Mouse (Mus musculus) liver, postnatal 0 days (tissue): ENCODE measurements at regions not wholly inside any gene's neighbourhood (a gene's known extent, or its start where the extent isn't known, plus 50 kb on each side); places are given as distances from the start of the nearest gene placed in this dataset.

Experiments
- ATAC-seq: fragments of 200-750 bp; cut with Nextera tagmentation; 2 replicates; pipeline ENCODE4 v1.8.0; 2017; ENCODE audit warnings: mild to moderate bottlenecking, moderate library complexity
- DNase-seq: peaks from one replicate; pipeline ENCODE4 v3.0.0-alpha.2; 2016
- H3K27ac ChIP-seq: fragments of 300-500 bp; sonication (generic); 2 replicates; pipeline ENCODE4 v1.5.1; 2014; ENCODE audit warnings: antibody characterized with exemption, moderate library complexity, mild to moderate bottlenecking, low read depth
- H3K27me3 ChIP-seq: fragments of 300-500 bp; sonication (generic); 2 replicates; pipeline ENCODE4 v1.6.1; 2014; ENCODE audit warnings: low read length, control low read depth, mixed read lengths; ENCODE audit not compliant: insufficient read depth
- H3K36me3 ChIP-seq: fragments of 300-500 bp; sonication (generic); replicated peaks from 2 replicates; pipeline ENCODE4 v1.6.1; 2014; ENCODE audit warnings: mild to moderate bottlenecking, control low read depth, low read length, moderate library complexity, mixed read lengths; ENCODE audit not compliant: insufficient read depth
- H3K4me1 ChIP-seq: fragments of 300-500 bp; sonication (generic); 2 replicates; pipeline ENCODE4 v1.6.1; 2014; ENCODE audit warnings: antibody characterized with exemption, mild to moderate bottlenecking, control low read depth; ENCODE audit not compliant: insufficient read depth
- H3K4me2 ChIP-seq: fragments of 300-500 bp; sonication (generic); 2 replicates; pipeline ENCODE4 v1.6.1; 2014; ENCODE audit warnings: low read depth, mild to moderate bottlenecking, low read length, moderate library complexity, mixed read lengths
- H3K4me3 ChIP-seq: fragments of 300-500 bp; sonication (generic); 2 replicates; pipeline ENCODE4 v1.5.1; 2014; ENCODE audit warnings: low read depth, low read length
- H3K9ac ChIP-seq: fragments of 300-500 bp; sonication (generic); replicated peaks from 2 replicates; pipeline ENCODE4 v1.6.1; 2014; ENCODE audit warnings: mild to moderate bottlenecking, moderate library complexity
- H3K9me3 ChIP-seq: fragments of 300-500 bp; sonication (generic); 2 replicates; pipeline ENCODE4 v1.6.1; 2016; ENCODE audit warnings: mild to moderate bottlenecking, control low read depth, low read length, mixed read lengths
- CTCF ChIP-seq: sonication (generic); IDR thresholded peaks from 2 replicates; pipeline ENCODE4 v1.5.1; 2016; ENCODE audit warnings: antibody characterized with exemption, low read depth
- EP300 ChIP-seq: IDR thresholded peaks from 2 replicates; pipeline ENCODE4 v1.6.1; 2016; ENCODE audit warnings: antibody characterized with exemption, low read depth, mild to moderate bottlenecking
- WGBS: fragments of 180-500 bp; shearing (Covaris S2); extraction: QIAGEN DNeasy Blood & Tissue Kit; methylation state at CpG from one replicate; pipeline ENCODE4 v1.1.7; 2014; ENCODE audit not compliant: insufficient replicate concordance; 5-methylcytosine and 5-hydroxymethylcytosine counted together

GRCm38 (mm10) chr13:110929579-110929978, 325.2 kb upstream of the Actbl2 start:
- H3K4me2 ChIP-seq = no peak overlapping the region

DNA sequence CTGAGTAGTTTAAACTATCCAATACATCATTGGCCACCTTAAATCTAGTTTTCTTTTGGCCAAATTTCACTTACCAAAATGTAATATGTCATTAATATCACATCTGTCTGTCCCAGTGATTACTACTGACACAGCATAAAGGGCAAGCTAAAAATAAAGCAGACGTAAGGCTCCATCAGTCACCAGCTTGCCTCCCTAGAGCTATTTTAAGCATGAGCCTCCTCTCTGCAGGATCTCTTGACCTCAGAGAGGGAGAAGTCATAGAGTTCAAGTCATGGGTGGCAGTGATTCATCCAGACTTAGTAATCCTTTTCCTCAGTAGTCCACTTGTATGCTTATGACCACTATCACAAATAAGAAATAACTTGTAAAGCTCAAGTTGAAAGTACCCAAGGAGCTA, 313.2 kb upstream of the Actbl2 start:
- H3K27ac ChIP-seq = no peak overlapping the region
- WGBS = 66% methylated on average over 1 of the region's 1 CpGs
- H3K4me3 ChIP-seq = no peak overlapping the region
- no peak overlapping the region for H3K9ac ChIP-seq
- H3K9me3 ChIP-seq = no peaks in the 10 kb centered on the region
- DNase-seq = no peak
- ATAC-seq = no peak
- H3K4me2 ChIP-seq = no peak overlapping the region
- TF ChIP-seq CTCF (no peak), EP300 (no peak)
- H3K36me3 ChIP-seq = no peaks in the 10 kb centered on the region
- no peaks in the 10 kb centered on the region for H3K27me3 ChIP-seq
- H3K4me1 ChIP-seq = no peaks in the 10 kb centered on the region

More at GRCm38 (mm10) chr13:110929579-110929978, 325.2 kb upstream of the Actbl2 start:
- TF ChIP-seq EP300 (no peak), CTCF (no peak)
- no peak overlapping the region for H3K9ac ChIP-seq
- no peak overlapping the region for H3K4me3 ChIP-seq
- H3K27ac ChIP-seq = no peak overlapping the region
- H3K9me3 ChIP-seq = no peaks in the 10 kb centered on the region
- ATAC-seq (no peak), DNase-seq (no peak)
- no peaks in the 10 kb centered on the region for H3K36me3 ChIP-seq
- H3K4me1 ChIP-seq = no peaks in the 10 kb centered on the region
- no peaks in the 10 kb centered on the region for H3K27me3 ChIP-seq
- 70% methylated on average over 1 of the region's 1 CpGs for WGBS

DNA sequence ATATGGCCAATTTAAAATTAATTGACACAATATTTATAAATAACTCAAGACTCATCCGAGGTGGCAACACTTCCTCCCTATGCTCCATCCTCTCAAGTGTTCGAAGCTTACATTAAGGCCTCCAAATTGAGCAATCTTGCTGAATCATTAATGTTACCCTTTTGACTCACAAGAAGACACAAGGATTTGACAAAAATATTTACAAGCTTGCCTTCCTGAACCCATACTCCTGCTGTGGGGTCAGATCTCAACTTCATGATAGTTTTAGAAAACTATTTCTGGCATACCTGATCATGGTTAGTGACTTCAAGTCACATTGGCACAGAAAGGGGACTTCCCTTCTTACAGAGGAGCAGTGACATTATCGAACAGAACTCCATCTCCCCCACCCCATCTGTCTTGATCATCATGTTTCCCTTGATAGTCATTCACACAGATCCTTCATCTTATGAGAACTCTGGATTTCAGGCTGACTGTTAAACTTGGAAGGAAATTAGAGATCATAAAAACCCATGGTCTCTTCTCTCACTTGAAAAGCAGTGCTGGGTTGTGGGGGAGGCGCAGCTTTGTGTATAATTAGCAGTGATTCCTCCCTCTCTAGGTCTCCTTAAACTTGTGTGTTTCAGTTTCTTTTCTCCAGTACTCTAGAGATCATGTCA, 311.7 kb upstream of the Actbl2 start:
- WGBS = 63% methylated on average over 4 of the region's 4 CpGs
- no peak for TF ChIP-seq CTCF
- TF ChIP-seq EP300 = no peak
- no peak for DNase-seq
- no peak overlapping the region for H3K27ac ChIP-seq
- H3K4me1 ChIP-seq = no peaks in the 10 kb centered on the region
- no peak overlapping the region for H3K4me3 ChIP-seq
- no peaks in the 10 kb centered on the region for H3K27me3 ChIP-seq
- no peak overlapping the region for H3K4me2 ChIP-seq
- no peaks in the 10 kb centered on the region for H3K36me3 ChIP-seq
- no peaks in the 10 kb centered on the region for H3K9me3 ChIP-seq
- no peak for ATAC-seq
- no peak overlapping the region for H3K9ac ChIP-seq

DNA sequence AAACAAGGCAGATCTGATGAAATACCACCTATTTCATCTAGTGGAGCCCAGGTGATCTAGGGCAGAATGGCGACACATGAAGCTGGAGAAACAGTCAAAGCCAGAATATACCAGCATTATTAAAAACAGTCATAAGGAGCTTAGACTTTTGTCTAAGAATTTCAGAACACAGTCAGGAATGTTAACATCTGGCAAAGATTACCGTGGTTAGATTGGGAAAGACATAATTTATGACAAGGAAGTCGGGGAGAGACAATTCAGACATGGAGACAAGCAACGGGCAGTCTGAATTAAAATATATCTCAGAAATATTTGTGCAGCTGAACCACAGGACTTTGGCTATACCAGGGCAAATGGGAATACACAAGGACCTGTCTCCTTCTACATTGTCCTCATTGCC, 310.8 kb upstream of the Actbl2 start:
- Histone ChIP-seq H3K4me3 (no peak overlapping the region), H3K27me3 (no peaks in the 10 kb centered on the region), H3K27ac (no peak overlapping the region), H3K4me1 (no peaks in the 10 kb centered on the region), H3K9ac (no peak overlapping the region), H3K9me3 (no peaks in the 10 kb centered on the region), H3K4me2 (no peak overlapping the region), H3K36me3 (no peaks in the 10 kb centered on the region)
- no peak for DNase-seq
- WGBS = 43% methylated on average over 4 of the region's 4 CpGs
- ATAC-seq = no peak
- TF ChIP-seq EP300 (no peak), CTCF (no peak)

- Histone ChIP-seq H3K9me3 (no peaks in the 10 kb centered on the region), H3K27me3 (no peaks in the 10 kb centered on the region), H3K36me3 (no peaks in the 10 kb centered on the region), H3K4me3 (no peak overlapping the region), H3K27ac (no peak overlapping the region), H3K4me1 (no peaks in the 10 kb centered on the region), H3K9ac (no peak overlapping the region), H3K4me2 (no peak overlapping the region)
- 77% methylated on average over 5 of the region's 5 CpGs for WGBS
- DNase-seq = no peak
- TF ChIP-seq CTCF (no peak), EP300 (no peak)
- no peak for ATAC-seq
These were observed 310.1 kb upstream of the Actbl2 start for GRCm38 (mm10) chr13:110944683-110945082.

- H3K27ac ChIP-seq = no peak overlapping the region
- 32% methylated on average over 5 of the region's 5 CpGs for WGBS
- no peaks in the 10 kb centered on the region for H3K4me1 ChIP-seq
- no peak overlapping the region for H3K4me3 ChIP-seq
- no peak for ATAC-seq
- H3K36me3 ChIP-seq = no peaks in the 10 kb centered on the region
- H3K9ac ChIP-seq = no peak overlapping the region
- H3K4me2 ChIP-seq = no peak overlapping the region
- H3K27me3 ChIP-seq = no peaks in the 10 kb centered on the region
- H3K9me3 ChIP-seq = peaks cover 5% of the 10 kb centered on the region; the same call in 1 of the 2 replicates
- DNase-seq = no peak
- TF ChIP-seq EP300 (no peak), CTCF (no peak)
These were observed 294.6 kb upstream of the Actbl2 start for GRCm38 (mm10) chr13:110960212-110960611.

GRCm38 (mm10) chr13:110967109-110967508, 287.7 kb upstream of the Actbl2 start:
- no peak overlapping the region for H3K27ac ChIP-seq

More at GRCm38 (mm10) chr13:110967109-110967508, 287.7 kb upstream of the Actbl2 start:
- no peak for DNase-seq
- WGBS = 35% methylated on average over 8 of the region's 8 CpGs
- Histone ChIP-seq H3K36me3 (no peaks in the 10 kb centered on the region), H3K9me3 (no peaks in the 10 kb centered on the region), H3K27me3 (no peaks in the 10 kb centered on the region), H3K9ac (no peak overlapping the region), H3K4me1 (0 out of 2 replicates have a peak, but pooled peaks cover 3% of the 10 kb centered on the region), H3K4me2 (no peak overlapping the region), H3K4me3 (no peak overlapping the region)
- ATAC-seq = no peak
- TF ChIP-seq CTCF (no peak), EP300 (no peak)
